Mouse (Mus musculus) gastrocnemius, postnatal 25 days (tissue): ENCODE data around the gene Abhd12. TPM values are rescaled to one million over a fixed set of nuclear protein-coding genes. Genes with fewer than 3 reads are reported as not detected.

Source experiments
- DNase-seq: peaks from one replicate; pipeline ENCODE4 v3.0.0; 2022
- total RNA-seq, 2 experiments: library from RNA; stranded (reverse); gene quantifications; 1 replicate in 1 of 2; 2 replicates in 1 of 2; pipeline ENCODE4 v1.2.3; 2021

Gene Abhd12
- total RNA-seq, 2 experiments from 2014 or later, result 24.7 to 24.8 TPM

DNA sequence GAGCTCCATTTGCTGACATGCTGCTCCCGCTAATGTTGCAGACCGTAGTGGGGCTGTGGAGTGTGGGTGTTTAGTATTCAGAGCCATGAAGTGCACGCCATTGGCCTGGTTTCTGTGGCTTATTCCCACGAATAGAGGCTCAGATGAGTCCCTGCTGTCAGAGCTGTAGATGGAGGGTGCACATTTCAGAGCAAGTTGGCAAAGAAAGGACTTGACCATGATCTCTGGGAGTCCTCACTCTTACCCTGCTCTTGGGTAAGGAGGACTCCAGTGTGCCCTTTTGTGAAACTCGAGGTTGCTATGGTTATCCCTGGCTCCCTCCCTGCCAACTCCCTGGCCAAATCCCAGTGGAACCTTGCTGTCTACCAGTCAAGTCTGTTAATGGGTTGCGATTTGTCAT is 96.2 kb downstream of the Abhd12 start:
- DNase-seq, result no peak

DNA sequence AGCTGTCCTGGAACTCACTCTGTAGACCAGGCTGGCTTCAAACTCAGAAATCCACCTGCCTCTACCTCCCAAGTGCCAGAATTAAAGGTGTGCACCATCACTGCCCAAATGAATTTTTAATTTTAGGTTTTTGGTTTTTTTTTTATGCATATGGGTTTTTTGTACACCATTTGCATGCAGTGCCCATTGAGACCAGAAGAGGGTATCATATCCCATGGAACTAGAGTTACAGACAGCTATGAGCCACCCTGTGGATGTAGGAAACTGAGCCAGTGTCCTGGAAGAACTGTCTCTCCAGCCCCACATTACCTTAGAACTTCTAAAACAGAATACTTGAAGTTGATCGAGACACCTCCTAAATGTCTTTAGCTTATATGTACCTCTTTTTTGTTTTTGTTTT is 101.5 kb downstream of the Abhd12 start:
- DNase-seq, result no peak

DNA sequence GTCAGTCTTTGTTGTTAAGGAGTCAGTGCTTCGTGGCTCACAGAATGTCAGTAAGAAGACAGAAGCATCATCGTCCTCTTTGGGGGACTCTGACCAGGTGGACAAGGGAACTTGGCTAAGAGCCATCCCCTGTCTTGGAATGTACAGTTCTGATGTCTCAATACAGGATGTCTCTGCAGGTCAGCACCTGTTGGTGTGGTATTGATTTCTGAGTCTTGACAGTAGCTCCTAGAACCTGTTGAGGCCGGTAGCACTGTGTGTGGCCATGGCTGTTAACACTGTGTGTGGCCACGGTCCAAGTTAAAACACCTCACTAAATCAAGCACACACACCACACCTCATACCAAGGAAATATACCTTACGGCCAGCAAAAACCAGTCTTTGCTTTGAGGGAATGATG is 103.9 kb downstream of the Abhd12 start:
- DNase-seq, result no peak

DNA sequence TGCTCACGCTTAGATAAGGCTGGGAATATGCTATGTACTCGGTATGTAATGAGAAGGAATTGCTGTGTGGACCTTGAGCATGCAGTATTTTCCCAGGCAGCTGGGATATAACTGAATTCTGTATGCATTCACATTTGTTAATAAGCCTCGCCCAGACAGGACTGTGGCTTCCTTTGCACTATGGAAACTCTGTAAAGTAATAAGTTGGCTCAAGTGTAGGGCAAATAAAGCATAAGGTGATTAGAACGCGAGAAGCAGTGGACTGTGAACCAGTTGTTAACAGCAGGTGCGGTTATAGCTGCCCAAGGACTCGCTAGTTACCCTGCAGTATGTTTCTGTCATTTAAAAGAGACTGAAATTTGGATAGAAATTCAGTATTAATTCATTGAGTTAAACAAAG is 106.5 kb downstream of the Abhd12 start:
- no peak for DNase-seq

DNA sequence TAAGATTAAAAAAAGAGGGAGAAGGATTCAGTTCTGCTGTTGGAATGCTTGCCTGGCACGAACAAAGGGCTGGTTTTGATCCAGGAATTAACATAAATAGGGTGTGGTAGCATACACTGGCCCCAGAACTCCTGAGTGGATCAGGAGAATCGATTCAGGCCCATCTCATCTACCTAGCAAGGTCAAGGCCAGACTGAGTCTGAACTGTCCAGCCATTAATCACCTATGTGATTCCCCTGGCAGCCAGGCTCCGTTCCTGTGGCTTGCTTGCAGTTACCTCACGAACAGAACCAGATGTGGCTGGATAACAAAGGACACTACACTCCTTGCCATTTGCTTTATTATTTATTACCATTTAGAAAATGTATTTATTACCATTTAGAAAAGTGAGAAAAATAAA is 111.2 kb downstream of the Abhd12 start:
- DNase-seq, result no peak

DNA sequence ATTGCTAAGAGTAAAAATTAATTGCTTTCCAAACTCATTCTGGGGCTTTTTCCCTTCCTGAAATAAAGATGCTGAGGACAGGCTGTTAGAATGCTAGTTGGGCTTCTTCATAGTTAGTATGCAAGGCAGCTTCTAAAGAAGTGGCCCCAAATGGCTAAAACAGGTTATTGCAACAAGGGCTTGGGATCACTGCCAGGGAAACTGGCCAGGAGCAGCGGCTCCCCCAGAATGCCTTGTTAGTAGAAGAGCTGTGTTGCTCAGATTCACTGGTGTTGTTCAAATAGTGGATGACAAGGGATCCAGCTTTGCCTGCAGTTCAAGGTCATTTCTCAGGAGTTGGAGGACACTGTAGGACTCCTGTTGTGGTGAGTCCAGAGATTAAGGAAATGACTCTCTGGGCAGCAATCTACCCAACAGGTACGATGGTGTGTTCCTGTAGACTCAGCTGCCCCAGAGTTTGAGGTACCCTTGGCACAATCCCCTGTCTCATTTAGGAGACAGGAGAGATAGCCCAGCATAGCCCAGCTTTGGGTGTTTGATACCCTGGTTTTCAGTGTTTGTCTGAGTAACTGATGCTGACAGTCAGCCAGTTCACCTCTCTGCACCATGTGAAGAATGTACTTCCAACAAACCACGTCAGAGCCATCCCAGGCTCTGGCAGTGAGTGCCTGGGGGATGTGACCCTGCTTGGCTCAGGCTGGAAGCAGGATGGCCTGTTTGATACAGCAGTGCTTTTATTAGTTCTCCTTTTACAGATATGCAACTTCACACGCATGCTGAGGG is 115.6 kb downstream of the Abhd12 start:
- peak; percentile 72 for DNase-seq

DNA sequence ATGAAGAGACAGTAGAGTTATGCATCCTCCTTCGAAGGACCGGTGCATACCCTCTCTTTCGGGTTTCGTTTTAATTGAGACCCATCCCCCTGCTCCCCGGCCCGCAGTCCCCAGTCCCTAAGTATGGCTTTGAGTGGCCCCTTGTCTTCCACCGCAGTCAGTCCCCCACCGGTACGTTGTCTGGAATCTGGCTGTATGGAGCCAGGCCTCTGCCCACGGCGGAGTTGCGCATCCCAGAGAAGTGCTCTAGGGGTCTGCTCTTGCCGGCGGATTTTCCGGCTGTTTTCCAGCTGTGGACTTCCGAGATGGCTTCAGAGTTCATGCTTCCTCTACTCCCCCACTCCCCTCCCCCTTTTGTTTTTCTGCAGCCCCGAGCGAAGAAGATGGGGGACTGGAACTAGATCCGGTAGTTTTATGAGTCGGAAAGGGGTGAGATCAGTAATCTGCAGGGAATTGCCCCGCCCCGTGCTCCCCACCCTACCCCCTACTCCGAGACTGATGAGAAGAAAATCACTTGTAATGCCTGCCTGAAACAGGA is 117.2 kb downstream of the Abhd12 start:
- no peak for DNase-seq

DNA sequence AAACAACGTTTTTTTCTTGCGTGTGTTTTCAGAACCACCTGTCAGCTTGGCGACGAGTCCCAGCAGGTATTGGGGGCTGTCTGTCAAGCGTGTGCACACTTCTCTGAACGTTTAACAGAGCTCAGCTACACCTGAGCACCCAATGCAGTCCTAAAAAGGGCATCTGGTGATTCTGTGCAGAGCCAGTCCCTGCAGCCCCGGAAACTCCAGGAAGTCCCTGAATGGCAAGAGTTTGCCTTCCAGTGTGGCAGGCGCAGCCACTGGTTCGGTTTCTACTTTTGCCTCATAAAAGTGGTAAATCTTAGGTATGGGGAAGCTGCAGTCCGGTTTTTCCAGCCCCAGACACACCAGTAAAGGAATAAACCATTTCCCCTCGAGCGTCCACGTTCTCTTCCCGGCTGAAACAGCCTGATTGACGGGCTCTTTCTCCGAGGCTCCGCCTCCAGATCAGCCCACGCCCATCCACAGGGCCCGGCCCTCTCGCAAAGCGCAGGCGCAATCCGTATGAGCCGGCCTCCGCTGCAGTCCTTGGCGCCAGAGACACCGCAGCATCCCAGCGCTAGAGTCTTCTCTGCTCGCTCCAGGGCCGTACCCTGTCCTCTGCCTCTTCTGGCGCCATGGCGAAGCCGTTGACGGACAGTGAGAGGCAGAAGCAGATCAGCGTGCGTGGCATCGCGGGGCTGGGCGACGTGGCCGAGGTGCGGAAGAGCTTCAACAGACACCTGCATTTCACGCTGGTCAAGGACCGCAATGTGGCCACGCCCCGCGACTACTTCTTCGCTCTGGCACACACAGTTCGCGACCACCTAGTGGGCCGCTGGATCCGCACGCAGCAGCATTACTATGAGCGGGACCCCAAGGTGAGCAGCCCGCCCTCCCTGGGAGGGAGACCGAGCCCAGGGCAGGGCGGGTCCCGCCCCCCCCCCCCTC is 118.0 kb downstream of the Abhd12 start, which contains the start of gene Pygb:
TSS of gene Pygb (plus strand) at position 485 of the 930 bp plus-strand sequence.
- DNase-seq, result peak; percentile 81

DNA sequence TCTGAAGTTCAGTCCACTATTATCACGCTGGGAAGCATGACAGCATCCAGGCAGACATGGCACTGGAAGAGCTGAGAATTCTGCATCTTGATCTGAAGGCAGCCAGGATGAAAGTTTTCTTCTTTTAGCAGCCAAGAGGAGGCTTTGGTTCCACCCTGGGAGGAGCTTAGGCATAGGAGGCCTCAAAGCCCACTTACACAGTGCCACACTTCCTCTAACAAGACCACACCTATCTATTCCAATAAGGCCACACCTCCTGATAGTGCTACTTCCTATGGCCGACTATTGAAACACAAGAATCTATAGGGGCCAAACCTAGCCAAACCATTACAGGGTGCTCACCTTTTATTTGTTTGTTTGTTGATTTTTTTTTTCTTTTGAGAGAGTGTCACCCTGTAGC is 121.7 kb downstream of the Abhd12 start:
- DNase-seq, result no peak

Other genes starting within 250 kb of the Abhd12 start
- 10 to 100 TPM in 1 of 2 experiments, 1 to 10 TPM in 1; 6.8 to 16.6 TPM for gene Acss1, start 236.2 kb downstream of the Abhd12 start, total RNA-seq
- not detected for gene Vsx1, start 215.4 kb downstream of the Abhd12 start, total RNA-seq
- gene Entpd6, start 155.7 kb downstream of the Abhd12 start, total RNA-seq, result 1 to 10 TPM; 7.1 to 8.4 TPM
- gene Pygb, start 118.0 kb downstream of the Abhd12 start, total RNA-seq, result 1 to 10 TPM; 4.0 to 7.7 TPM
- gene Gins1, start 659 bp upstream of the Abhd12 start, total RNA-seq, result 1 to 10 TPM; 1.6 to 2.3 TPM
- under 1 TPM; 0.29 to 0.43 TPM for gene Ninl, start 134.6 kb upstream of the Abhd12 start, total RNA-seq
- 1 to 10 TPM; 3.3 to 3.4 TPM for gene Nanp, start 134.7 kb upstream of the Abhd12 start, total RNA-seq
- gene Gm14151, start 187.6 kb upstream of the Abhd12 start, total RNA-seq, result not detected
- gene Gm14147, start 193.5 kb upstream of the Abhd12 start, total RNA-seq, result not detected